In the genomic region with DNA sequence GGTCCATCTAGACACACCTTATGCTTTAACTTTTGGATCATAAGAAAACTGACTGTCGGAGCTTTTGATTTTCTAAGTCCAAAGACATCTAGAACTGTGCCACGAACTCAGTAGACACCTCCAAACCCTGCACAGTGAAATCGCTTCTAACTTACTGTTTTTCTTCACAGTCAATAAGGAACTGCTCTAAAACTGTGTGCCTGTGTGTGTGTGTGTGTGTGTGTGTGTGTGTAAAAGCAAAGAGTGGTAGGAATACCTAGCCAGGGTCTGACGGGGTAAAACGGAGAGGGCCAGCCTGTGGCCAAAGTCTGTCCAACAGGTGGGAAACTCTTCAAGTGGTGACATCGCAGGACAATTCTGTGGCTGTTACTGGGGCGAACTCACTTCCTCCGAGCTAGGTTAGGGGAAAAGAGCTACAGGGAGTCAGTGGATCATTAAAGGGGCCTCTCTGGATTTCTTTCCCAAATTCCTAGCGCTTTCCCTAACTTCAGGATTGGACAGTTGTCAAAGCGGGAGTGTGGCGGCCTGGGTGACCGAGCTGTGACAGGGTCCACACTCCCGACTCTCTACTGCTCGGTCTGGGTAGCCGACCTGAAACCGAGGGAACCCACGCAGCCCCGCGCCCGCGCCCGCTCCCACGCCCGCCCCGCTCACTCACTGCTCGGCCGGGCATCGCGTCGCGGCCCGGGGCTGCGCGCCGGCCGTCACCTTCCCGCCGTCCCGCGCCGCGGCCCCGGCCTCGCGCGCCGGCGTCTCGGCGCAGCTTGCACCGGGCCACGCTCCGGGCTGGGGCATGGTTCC, we compare ENCODE assay signal across 8 mouse cellular contexts. TPM values are rescaled to one million over a fixed set of nuclear protein-coding genes. Genes with fewer than 3 reads are reported as not detected.
DNase-seq lines count a peak whose midpoint lies in the region; ATAC-seq and TF ChIP-seq lines count a peak whose summit lies in the region.

No protein-coding gene starts in this region.

- no peak for TF ChIP-seq POLR2A in lung, adult 2 months (IDR thresholded peaks at IDR 0.05; ENCODE audit: borderline replicate concordance, extremely low read depth, low read depth, low read length)

- 1% methylated on average over 53 of the region's 53 CpGs for WGBS in lung, adult 2 months
- 1% methylated on average over 48 of the region's 53 CpGs for WGBS in forebrain, postnatal 0 days
- 3% methylated on average over 31 of the region's 53 CpGs for WGBS in kidney, embryonic 14.5 days

- no peaks in the 10 kb centered on the region for H3K27me3 ChIP-seq in forebrain, postnatal 0 days (ENCODE audit: insufficient read depth, low read length)
- H3K27me3 ChIP-seq in kidney, embryonic 14.5 days (ENCODE audit: control insufficient read depth, insufficient read depth, low read length): no peaks in the 10 kb centered on the region

- H3K9ac ChIP-seq in forebrain, postnatal 0 days: peak overlapping the region; percentile 67
- H3K9ac ChIP-seq in kidney, embryonic 14.5 days (ENCODE audit: low read depth, low read length): peak overlapping the region; percentile 88

- DNase-seq in lung, adult 2 months: peak; percentile 28
- DNase-seq in lung, postnatal 25 days (ENCODE audit: low spot score): no peak
- DNase-seq in R1 (ENCODE audit: low read depth, low spot score): peak; percentile 40
- DNase-seq in forebrain, postnatal 0 days: peak; percentile 33
- DNase-seq in lung, postnatal 36 days: peak; percentile 15
- peak; percentile 10 for DNase-seq in thymus, postnatal 25 days
- DNase-seq in cerebellum, adult 8-10 months: no peak

- no peak overlapping the region; the same call in 1 of the 2 replicates for H3K27ac ChIP-seq in forebrain, postnatal 0 days (ENCODE audit: low read depth, low read length)
- no peak overlapping the region for H3K27ac ChIP-seq in kidney, embryonic 14.5 days (ENCODE audit: low read depth, low read length)

- peak; percentile 62 for ATAC-seq in forebrain, postnatal 0 days
- ATAC-seq in kidney, embryonic 14.5 days (ENCODE audit: low FRiP score, low TSS enrichment): peak; percentile 74; the same call in 1 of the 2 replicates

- peak overlapping the region; percentile 82 for H3K4me3 ChIP-seq in lung, adult 2 months (replicated peaks; ENCODE audit: extremely low read depth, low read depth, low read length)
- H3K4me3 ChIP-seq in forebrain, postnatal 0 days (ENCODE audit: low read depth, low read length): peak overlapping the region; percentile 89
- H3K4me3 ChIP-seq in kidney, embryonic 14.5 days (ENCODE audit: low read length): peak overlapping the region; percentile 78

- H3K4me2 ChIP-seq in forebrain, postnatal 0 days (ENCODE audit: low read depth): peak overlapping the region; percentile 81
- peak overlapping the region; percentile 87 for H3K4me2 ChIP-seq in kidney, embryonic 14.5 days (replicated peaks; ENCODE audit: low read depth, low read length)

- TF ChIP-seq CTCF in lung, adult 2 months (IDR thresholded peaks at IDR 0.05; ENCODE audit: insufficient read depth, low read length): no peak
- TF ChIP-seq CTCF in forebrain, postnatal 0 days (IDR thresholded peaks at IDR 0.05; ENCODE audit: low read depth): no peak

- H3K9me3 ChIP-seq in forebrain, postnatal 0 days (ENCODE audit: low read length): no peaks in the 10 kb centered on the region
- H3K9me3 ChIP-seq in kidney, embryonic 14.5 days (ENCODE audit: control insufficient read depth, low read length): no peaks in the 10 kb centered on the region

- no peaks in the 10 kb centered on the region for H3K36me3 ChIP-seq in forebrain, postnatal 0 days (ENCODE audit: insufficient read depth)
- peaks cover 9% of the 10 kb centered on the region; the same call in 1 of the 2 replicates for H3K36me3 ChIP-seq in kidney, embryonic 14.5 days (ENCODE audit: control insufficient read depth, insufficient read depth, low read length)

- H3K4me1 ChIP-seq in lung, adult 2 months (ENCODE audit: control insufficient read depth, insufficient read depth, low read length): peaks cover 19% of the 10 kb centered on the region
- H3K4me1 ChIP-seq in forebrain, postnatal 0 days (ENCODE audit: insufficient read depth): no peaks in the 10 kb centered on the region; the same call in 1 of the 2 replicates
- peaks cover 14% of the 10 kb centered on the region for H3K4me1 ChIP-seq in kidney, embryonic 14.5 days (ENCODE audit: control insufficient read depth, insufficient read depth, low read length)

RNA-seq across cellular contexts. Expression of a gene that starts 0.5 kb away (rescaled TPM):
- polyA plus RNA-seq in lung, adult 2 months (2012; rRNA removed): 16.4 and 23.7 TPM in 2 replicates
- total RNA-seq in forebrain, postnatal 0 days (2014; rRNA removed): 26.5 and 27.4 TPM in 2 replicates
- 25.1 and 28.5 TPM in 2 replicates for polyA plus RNA-seq in forebrain, postnatal 0 days (2015; fragmentation: Nextera tagmentation; extraction: Ambion mirVana)
- 38.5 and 41.3 TPM in 2 replicates for polyA plus RNA-seq in kidney, embryonic 14.5 days (2014; fragmentation: Nextera tagmentation; extraction: Ambion mirVana)

RNA-seq across cellular contexts. Expression of a gene that starts 51.4 kb away (rescaled TPM):
- polyA plus RNA-seq in lung, adult 2 months (2012; rRNA removed): 7.5 and 9.9 TPM in 2 replicates
- 7.3 and 7.5 TPM in 2 replicates for total RNA-seq in forebrain, postnatal 0 days (2014; rRNA removed)
- polyA plus RNA-seq in forebrain, postnatal 0 days (2015; fragmentation: Nextera tagmentation; extraction: Ambion mirVana): 13.3 and 17.0 TPM in 2 replicates
- polyA plus RNA-seq in kidney, embryonic 14.5 days (2014; fragmentation: Nextera tagmentation; extraction: Ambion mirVana): 25.1 and 26.0 TPM in 2 replicates

Comparison
In these comparisons a context has a peak if more than half of its experiments do, and no peak if none do; other contexts are left out.
1. DNase-seq: peak in lung, adult 2 months (single experiment), R1 (single experiment), forebrain, postnatal 0 days (single experiment), lung, postnatal 36 days (single experiment) and thymus, postnatal 25 days (single experiment); none in lung, postnatal 25 days (single experiment) and cerebellum, adult 8-10 months (single experiment).
2. Peak in every context shown above with its lines, with median percentiles within 50 percentile points of each other: H3K4me3 ChIP-seq.